Mouse (Mus musculus): ENCODE data around the gene Golt1b. TPM values are rescaled to one million over a fixed set of nuclear protein-coding genes. Genes with fewer than 3 reads are reported as not detected.

The Golt1b gene
- total RNA-seq, 2 experiments from 2014 or later = 34.5 to 47.3 TPM

DNA sequence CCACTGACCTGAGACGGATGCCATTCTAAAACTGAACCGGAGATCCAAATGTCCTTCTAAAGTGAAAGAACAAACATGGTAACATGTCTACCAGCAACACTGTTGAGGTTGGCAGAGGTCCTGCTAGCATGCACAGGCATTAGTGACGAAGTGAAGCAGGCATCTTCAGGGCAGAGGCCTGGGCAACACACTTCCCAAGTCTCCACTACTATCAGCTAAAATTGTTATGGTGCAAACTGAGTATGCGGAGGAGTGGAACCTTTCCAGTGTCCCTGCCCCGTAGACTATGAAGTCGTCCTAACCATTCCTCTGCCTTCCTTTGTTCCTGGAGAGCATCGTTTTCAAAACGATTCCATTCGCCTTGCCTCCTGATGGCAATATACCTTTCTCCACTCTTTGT, 2.5 kb upstream of the Golt1b start:
- no peak for DNase-seq

DNA sequence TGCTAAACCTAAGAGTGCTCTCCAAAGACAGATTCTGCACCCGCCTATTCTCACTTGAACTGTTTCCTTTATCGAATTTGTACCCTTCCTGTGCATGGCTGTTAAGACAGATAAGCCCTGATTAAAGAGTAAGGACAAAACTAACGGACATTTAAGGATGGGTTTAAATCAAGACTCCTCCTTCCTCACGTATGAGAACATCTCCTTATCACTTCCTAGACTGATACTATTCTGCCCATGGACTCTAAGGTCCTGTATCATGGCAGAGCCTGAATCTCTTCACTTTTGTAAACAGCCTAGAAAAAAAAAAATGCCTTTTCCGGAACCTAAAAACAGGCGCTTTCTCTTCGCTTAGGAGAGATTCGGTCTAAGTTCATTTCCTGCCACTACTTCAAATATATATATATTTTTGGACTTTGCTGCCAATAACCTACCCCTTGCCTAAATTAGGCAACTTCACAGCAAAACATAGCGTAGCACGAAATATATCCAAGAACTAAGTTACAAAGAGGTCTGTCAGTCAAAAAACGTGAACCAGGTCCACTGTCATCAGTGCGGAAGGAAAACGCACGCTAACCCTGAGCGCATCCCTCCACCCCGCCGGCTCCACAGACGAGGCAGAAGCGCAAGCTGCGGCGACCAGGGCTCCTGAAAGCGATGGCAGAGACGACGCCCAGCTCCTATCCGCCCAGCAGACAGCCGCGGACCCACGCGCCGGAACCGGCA, 573 bp upstream of the Golt1b start:
- no peak for DNase-seq

DNA sequence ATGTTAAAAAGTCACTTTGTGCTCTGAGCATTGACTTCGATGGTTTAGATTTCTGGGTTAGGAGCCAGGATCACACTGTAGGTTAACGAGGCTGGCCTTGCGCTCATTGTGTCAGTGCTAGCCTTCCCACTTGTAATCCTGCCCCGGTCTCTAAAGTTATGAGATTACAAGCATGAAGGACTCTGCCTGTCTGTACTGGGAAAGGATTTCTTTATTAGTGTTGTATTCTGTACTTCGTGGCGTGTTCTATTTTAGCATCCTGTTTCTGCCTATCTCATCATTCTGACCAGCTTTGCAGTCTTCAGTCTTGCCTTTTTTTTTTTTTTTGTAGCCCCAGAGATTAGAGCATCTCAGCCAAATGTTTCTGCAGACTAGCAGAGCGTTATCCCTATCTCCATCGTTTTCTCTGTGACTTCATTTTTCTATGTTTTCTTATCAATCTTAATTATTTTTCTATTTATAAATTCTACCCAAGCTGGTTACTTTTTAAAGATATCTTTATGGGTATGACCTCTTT, 792 bp downstream of the Golt1b start:
- DNase-seq = no peak

DNA sequence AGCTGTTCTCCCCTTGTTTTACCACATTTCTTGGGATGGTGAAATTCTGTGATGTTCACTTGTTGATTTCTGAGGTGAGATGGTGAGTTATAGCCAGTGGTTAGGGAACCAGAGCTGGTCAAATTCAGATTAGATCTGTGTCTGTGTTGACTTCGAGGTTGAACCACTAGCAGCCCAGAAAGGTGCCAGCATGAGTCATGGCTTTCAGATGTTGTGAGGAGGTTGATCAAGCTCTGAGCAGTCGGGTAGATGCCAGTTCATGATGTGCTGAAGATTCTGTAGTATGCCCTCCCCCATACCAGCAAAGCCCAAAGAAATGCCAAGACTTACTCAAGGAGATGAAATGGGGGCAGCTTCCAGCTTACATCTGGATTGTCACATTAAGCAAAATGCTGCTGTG, 2.1 kb downstream of the Golt1b start:
- DNase-seq = no peak

DNA sequence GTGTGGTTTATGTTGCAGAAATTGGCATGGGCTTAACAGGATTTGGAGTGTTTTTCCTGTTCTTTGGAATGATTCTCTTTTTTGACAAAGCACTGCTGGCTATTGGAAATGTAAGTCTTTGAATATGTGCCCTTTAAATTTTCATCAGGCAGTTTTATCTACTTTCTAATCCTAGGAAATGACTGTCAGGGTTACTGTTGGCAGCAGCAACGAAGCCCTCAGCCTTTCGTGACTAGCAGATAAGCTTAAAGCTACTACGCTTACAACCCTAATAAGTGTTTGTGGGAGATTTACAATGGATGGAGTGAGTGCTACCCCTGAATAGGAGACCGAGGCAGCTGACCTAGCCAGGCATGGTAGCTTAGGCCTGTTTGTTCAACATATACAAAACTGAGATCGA, 5.3 kb downstream of the Golt1b start:
- no peak for DNase-seq

DNA sequence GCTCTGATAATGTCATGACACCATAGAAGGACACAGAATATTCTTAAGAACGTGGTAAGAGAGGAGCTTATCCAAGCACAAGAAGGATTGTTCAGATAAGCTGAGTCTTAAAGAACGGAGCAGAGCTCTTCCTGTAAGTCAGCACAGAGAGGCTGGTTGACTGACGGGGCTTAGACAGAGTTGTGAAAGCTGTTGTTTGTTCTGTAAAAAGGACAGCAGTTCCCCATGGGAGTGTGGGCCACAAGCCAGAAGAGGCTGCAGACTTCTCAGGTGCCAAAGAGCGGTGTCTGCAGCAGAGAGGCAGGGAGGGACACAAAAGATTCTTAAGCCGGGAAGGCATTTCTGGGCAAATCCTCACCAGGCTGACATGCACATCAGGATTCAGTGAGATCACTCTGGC, 7.6 kb downstream of the Golt1b start:
- no peak for DNase-seq

DNA sequence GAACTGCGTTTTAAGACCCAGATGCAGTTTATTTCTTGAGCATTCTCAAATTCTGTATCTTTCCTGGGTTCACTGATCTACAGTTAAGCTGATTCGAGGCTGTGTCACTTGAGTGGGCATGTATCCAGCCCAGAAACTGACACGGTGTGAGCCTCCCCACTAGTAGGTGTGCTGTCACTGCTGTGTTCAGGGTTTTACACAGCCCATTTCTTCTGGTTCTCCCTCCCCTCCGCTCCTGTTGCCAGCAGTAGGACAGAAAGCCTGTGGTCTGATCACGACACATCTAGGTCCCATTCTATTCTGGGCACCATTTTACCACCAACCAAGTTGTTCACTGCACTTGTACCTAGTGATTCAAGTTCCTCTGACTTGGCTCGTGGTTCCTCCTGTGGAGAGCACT, 8.7 kb downstream of the Golt1b start:
- no peak for DNase-seq

DNA sequence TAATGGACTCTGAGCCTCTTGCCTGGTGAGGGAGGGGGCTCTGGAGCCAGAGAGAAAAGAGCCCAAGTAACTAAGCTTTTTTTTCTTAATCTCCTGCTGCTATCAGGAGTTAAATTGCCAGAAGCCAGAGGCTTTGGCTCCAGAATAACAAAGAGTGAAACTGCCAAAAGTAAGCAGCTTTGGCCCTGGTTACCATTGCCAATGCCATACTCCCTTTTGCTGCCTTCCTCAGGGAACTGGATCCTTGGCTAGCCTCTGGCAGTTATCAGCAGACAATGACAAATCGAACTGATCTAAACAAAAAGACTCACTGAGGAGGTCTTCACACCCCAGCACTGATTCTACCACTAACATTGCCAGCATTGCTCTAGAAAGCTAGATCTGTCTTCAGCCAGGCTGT, 24.1 kb downstream of the Golt1b start:
- DNase-seq = no peak

DNA sequence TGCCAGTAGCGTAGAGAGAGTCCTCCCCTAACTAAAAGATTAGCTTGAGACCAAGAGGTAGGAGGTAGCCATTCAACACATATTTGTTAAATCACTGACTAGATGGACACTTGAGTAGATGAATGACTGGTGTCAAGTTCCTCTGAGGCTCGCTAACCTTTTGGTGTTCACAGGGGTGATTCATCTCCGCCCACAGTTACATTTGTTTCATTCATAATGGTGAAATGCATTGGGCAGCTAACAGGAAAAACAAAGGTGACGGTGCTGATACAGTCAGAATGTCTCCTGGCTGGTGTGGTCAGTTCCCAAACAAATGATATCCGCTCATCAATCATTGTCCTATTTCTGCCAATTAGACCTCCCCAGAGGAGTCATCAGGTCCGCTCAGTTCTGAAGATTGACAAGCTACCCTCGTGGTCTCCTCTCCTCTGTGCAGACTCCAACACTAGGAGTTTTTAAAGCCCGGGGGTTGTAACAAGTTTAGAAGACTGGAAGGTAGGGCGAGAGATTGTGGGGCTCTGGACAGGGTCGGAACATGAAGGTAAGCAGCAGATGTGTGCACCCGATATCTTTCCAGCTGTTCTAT, 26.0 kb downstream of the Golt1b start, which contains the start of gene Spx:
TSS of gene Spx (plus strand) at position 536 of the 586 bp plus-strand sequence.
- DNase-seq = no peak

DNA sequence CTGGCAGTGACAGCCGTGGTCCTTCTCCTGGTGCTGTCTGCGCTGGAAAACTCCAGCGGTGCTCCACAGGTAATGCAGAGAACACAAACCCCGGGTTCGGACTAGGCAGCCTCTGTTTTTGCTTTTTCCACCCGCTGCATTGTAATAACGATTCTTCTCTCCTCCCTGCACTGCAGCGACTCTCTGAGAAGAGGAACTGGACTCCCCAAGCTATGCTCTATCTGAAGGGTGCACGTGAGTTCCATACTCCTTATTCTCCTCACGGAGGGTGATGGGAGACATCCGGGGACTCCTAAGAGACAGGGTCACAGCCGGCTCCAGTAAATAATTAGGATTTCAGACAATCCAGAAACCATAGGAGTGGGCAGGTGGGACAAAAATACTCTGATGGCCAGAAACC, 26.8 kb downstream of the Golt1b start:
- no peak for DNase-seq

DNA sequence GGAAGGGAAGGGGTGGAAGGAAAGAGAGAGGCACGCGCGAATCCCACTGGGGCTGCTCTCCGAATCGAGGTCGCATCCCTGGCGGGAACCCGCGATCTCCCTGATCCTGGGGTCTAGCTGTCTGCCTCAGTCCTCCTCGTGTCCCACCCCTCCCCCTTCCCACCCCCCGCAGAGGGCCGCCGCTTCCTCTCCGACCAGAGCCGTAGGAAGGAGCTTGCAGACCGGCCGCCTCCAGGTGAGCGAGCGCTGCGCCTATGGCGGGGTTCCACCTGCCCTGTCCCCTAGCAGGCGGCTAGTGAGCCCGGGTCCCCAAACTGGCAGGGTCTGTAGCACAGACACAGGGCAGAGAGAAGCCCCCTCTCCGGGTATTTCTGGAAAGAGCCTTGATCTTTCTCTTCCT, 27.6 kb downstream of the Golt1b start:
- no peak for DNase-seq

DNA sequence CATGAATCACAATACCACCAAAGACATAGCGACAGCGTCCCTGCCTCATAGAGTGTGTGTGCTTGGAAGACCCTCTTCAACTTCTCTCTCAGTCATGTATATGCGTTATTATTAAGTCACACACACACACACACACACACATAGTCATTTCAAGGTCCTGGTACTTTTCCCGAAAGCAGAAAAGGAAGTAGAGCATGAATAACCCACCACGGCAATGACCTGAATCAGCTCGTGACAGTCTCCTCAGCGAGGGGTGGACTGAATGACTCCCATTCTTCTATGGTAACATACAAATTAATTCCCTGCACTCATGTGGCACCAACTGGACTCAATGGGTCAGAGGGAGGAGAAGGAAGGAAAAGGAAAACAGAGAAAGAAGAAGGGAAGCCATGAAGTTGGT, 38.0 kb downstream of the Golt1b start:
- no peak for DNase-seq

DNA sequence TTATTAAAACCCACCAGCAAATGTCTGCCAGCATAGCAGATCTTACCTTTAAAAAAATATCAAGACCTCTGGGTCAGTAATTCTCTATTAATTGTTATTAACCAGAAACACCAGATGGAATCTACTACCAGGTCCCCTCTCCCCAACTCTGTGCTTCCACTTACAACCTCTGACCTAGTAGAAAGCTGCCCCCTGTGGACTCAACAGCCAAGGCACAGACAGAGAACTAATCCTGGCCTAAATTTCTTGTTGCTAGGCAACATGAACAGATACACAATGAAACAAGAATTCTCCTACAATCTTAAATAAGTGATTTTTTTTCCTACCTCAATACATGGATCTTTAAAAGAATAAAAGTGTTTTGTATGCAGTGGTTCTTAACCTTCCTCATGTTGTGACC, 42.1 kb downstream of the Golt1b start:
- no peak for DNase-seq

DNA sequence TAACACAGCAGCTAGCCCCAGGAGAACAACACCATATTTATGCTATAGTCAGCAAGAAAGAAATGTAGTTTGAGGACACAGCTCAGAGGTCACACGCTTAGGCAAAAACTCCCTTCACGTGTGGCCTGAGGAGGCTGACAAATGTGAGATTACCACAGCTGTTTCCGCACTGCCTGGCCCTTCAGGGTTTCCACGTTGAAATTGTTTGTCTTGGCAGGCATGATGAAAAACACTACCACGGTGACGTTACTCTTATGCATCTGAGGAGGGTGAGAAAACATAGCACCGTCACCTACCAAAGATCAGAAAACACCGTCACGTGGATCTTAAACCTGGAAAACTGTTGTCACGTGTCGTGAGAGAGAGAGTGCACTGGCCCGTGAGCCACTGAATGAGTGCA, 64.4 kb downstream of the Golt1b start:
- DNase-seq = no peak

DNA sequence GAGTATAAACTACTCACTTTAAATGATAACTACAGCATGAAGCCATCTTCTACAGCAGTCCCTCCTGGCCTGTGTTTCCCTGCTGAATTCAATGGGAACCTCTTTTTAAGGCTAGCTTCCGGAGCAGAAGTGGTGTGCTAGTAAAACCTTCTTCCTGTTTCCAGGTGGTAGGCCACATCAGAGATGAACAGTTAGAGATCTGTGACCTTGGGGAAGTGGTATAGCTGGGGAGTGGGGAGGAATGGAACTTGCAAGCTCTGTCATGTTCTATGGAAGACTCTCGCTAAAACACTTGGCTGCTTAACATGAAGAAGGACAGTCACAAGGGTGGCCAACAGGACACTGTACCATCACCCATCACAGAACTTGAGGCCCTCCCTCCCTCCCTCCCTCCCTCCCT, 66.3 kb downstream of the Golt1b start:
- DNase-seq = no peak

Other genes starting within 250 kb of the Golt1b start
- gene Slco1a6, start 178.7 kb upstream of the Golt1b start, total RNA-seq (2021) = under 1 TPM in 1 of 2 experiments, not detected in 1; 0.72 TPM
- gene Iapp, start 88.8 kb upstream of the Golt1b start, total RNA-seq (2021) = not detected
- not detected for gene Slco1a5, start 64.2 kb upstream of the Golt1b start, total RNA-seq (2021)
- 10 to 100 TPM; 10.8 to 12.6 TPM for gene Pyroxd1, start 41.6 kb upstream of the Golt1b start, total RNA-seq (2021)
- 10 to 100 TPM; 14.5 to 20.2 TPM for gene Recql, start 134 bp upstream of the Golt1b start, total RNA-seq (2021)
- gene Spx, start 26.2 kb downstream of the Golt1b start, total RNA-seq (2021) = under 1 TPM; 0.36 to 0.46 TPM
- gene Gys2, start 85.9 kb downstream of the Golt1b start, total RNA-seq (2021) = 1 to 10 TPM; 2.9 to 8.3 TPM
- gene Ldhb, start 120.7 kb downstream of the Golt1b start, total RNA-seq (2021) = 100 to 1,000 TPM; 184 to 196 TPM
- 10 to 100 TPM; 10.4 to 10.7 TPM for gene Kcnj8, start 184.4 kb downstream of the Golt1b start, total RNA-seq (2021)